Mouse (Mus musculus) megakaryocyte, embryonic 14.5 days (primary cell): ENCODE results near the gene Hoxc11.

Experiments used
- FLI1 ChIP-seq: IDR thresholded peaks from 2 replicates; pipeline ENCODE4 v1.6.1; 2012; ENCODE audit warnings: low read length, inconsistent platforms, mixed read lengths
- GATA1 ChIP-seq: IDR thresholded peaks from 3 replicates; pipeline ENCODE4 v1.6.1; 2012; ENCODE audit warnings: mixed read lengths, low read length, inconsistent platforms, borderline replicate concordance

DNA sequence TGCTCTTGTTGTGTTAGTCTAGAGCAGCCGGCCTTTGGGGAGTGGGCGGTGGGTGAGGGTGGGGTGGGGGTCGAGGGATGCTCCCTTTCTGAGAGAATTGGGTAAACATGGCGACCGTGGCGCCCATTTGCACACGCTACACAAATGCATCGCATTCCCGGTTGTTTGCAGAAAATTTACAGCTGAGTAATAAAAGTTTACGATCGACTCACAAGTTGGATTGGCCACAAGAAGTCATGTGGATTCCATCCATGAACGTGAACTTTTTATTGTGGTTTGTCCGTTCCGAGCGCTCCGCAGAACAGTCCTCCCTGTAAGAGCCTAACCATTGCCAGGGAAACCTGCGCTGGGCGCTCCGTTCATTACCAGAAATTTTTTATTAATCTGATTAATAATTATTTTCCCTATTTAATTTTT is 43.7 kb downstream of the Hoxc11 start, which contains the start of gene Hoxc6:
- TF ChIP-seq GATA1 (no peak), FLI1 (no peak)
